16 mouse cellular contexts compared by ENCODE assay signal in genomic region chr3:123173553-123174378, GRCm38 (mm10).
DNase-seq lines count a peak whose midpoint lies in the region; ATAC-seq and TF ChIP-seq lines count a peak whose summit lies in the region.
"Had no signal": no experiment of that assay in that cellular context is flagged by ENCODE, and none has a peak within 500 bp of the region (broad histone marks: within the 10 kb centered on the region; RNA-seq: fewer than 3 reads in every experiment).

No protein-coding gene starts in this region.

- H3K4me1 ChIP-seq in embryonic facial prominence, embryonic 14.5 days (ENCODE audit: control insufficient read depth, insufficient read depth, low read length), result peaks cover 24% of the 10 kb centered on the region
- peaks cover 9% of the 10 kb centered on the region for H3K4me1 ChIP-seq in limb, embryonic 15.5 days
- H3K4me1 ChIP-seq: liver, embryonic 12.5 days had no signal

- peak overlapping the region; percentile 65 for H3K4me3 ChIP-seq in gastrocnemius, adult 2 months
- H3K4me3 ChIP-seq in embryonic facial prominence, embryonic 14.5 days (ENCODE audit: low read depth, low read length), result no peak overlapping the region
- H3K4me3 ChIP-seq in limb, embryonic 15.5 days, result no peak overlapping the region
- H3K4me3 ChIP-seq: liver, embryonic 12.5 days had no signal

- H3K27ac ChIP-seq in gastrocnemius, adult 2 months, result peak overlapping the region; percentile 86
- no peak overlapping the region; the same call in 1 of the 2 replicates for H3K27ac ChIP-seq in embryonic facial prominence, embryonic 14.5 days (replicated peaks; ENCODE audit: low read depth, low read length)
- H3K27ac ChIP-seq in limb, embryonic 15.5 days, result no peak overlapping the region
- H3K27ac ChIP-seq: liver, embryonic 12.5 days had no signal

- 80% methylated on average over 21 of the region's 21 CpGs for WGBS in embryonic facial prominence, embryonic 14.5 days
- 81% methylated on average over 21 of the region's 21 CpGs for WGBS in limb, embryonic 15.5 days

- peak; percentile 27 for DNase-seq in gastrocnemius, adult 2 months
- no peak for DNase-seq in gastrocnemius, postnatal 4 days (ENCODE audit: low spot score in 2 of 2)
- DNase-seq in CD4-positive helper T cell, adult 2 months (ENCODE audit: low read depth, low spot score), result peak; percentile 31
- DNase-seq in embryonic facial prominence, embryonic 14.5 days (ENCODE audit: low spot score), result peak; percentile 57
- DNase-seq in right cerebral cortex, postnatal 25 days, result no peak
- DNase-seq in frontal cortex, postnatal 14 days (ENCODE audit: low spot score in 2 of 2), result no peak
- DNase-seq in left cerebral cortex, adult 9 months (ENCODE audit: low spot score in 2 of 2), result no peak
- DNase-seq: cerebellum, adult 2 months; gastrocnemius, postnatal 25 days; kidney, adult 8-10 months; layer of hippocampus, adult 9-11 months; lung, postnatal 4 days; right cerebral cortex, postnatal 14 days; thymus, postnatal 25 days had no signal

- H3K4me2 ChIP-seq in embryonic facial prominence, embryonic 14.5 days (ENCODE audit: low read depth, low read length), result no peak overlapping the region
- H3K4me2 ChIP-seq in limb, embryonic 15.5 days, result no peak overlapping the region
- H3K4me2 ChIP-seq: liver, embryonic 12.5 days had no signal

- intact Hi-C loops in gastrocnemius, adult 2 months (cut with DNase I), result loop anchor here (10.0 kb wide), 1 partner anchor 331 kb away; no protein-coding TSS in a partner anchor

- TF ChIP-seq CTCF in gastrocnemius, adult 2 months (IDR thresholded peaks at IDR 0.05), result no peak

- H3K9ac ChIP-seq in embryonic facial prominence, embryonic 14.5 days (ENCODE audit: low read depth, low read length), result peak overlapping the region; percentile 22; the same call in 1 of the 2 replicates
- no peak overlapping the region for H3K9ac ChIP-seq in limb, embryonic 15.5 days
- H3K9ac ChIP-seq: liver, embryonic 12.5 days had no signal

- no peaks in the 10 kb centered on the region for H3K36me3 ChIP-seq in embryonic facial prominence, embryonic 14.5 days (ENCODE audit: control insufficient read depth, insufficient read depth, low read length)
- H3K36me3 ChIP-seq in limb, embryonic 15.5 days, result no peaks in the 10 kb centered on the region
- H3K36me3 ChIP-seq: liver, embryonic 12.5 days had no signal

- peak; percentile 51; the same call in 1 of the 2 replicates for ATAC-seq in embryonic facial prominence, embryonic 14.5 days (ENCODE audit: low read depth)
- 0 out of 2 replicates have a peak, but pooled peaks have one; percentile 62 for ATAC-seq in limb, embryonic 15.5 days (ENCODE audit: insufficient number of reproducible peaks, low FRiP score, low TSS enrichment, low read depth)
- ATAC-seq: liver, embryonic 12.5 days had no signal

- H3K9me3 ChIP-seq in embryonic facial prominence, embryonic 14.5 days (ENCODE audit: control insufficient read depth, low read length), result no peaks in the 10 kb centered on the region
- no peaks in the 10 kb centered on the region for H3K9me3 ChIP-seq in limb, embryonic 15.5 days
- H3K9me3 ChIP-seq: liver, embryonic 12.5 days had no signal

- no peaks in the 10 kb centered on the region for H3K27me3 ChIP-seq in embryonic facial prominence, embryonic 14.5 days (replicated peaks; ENCODE audit: control insufficient read depth, insufficient read depth, low read length)
- H3K27me3 ChIP-seq in limb, embryonic 15.5 days, result no peaks in the 10 kb centered on the region
- H3K27me3 ChIP-seq: liver, embryonic 12.5 days had no signal

Comparison
In these comparisons a context has a peak if more than half of its experiments do, and no peak if none do; other contexts are left out.
1. DNase-seq: peak in gastrocnemius, adult 2 months (single experiment), CD4-positive helper T cell, adult 2 months (single experiment) and embryonic facial prominence, embryonic 14.5 days (single experiment); none in gastrocnemius, postnatal 4 days (0 of 2), right cerebral cortex, postnatal 25 days (single experiment), frontal cortex, postnatal 14 days (0 of 2) and left cerebral cortex, adult 9 months (0 of 2).